In the genomic region with DNA sequence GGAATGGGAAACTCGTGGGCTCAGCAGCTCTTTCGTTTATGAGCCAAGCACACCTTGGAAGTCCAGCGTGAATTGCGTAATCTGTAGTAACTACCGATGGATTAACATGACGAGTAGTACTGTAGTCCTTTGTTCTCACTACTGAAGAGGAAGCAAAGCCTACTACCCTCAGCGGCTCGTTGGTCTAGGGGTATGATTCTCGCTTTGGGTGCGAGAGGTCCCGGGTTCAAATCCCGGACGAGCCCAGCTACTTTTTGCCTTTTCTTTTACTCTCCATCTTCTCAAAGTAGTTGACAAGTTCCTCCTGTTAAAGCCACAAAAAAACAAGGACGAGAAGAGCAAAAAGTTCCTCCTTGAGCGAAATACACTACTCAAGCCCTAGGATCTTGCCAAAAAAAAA, we compare ENCODE assay signal across 8 mouse cellular contexts. TPM values are rescaled to one million over a fixed set of nuclear protein-coding genes. Genes with fewer than 3 reads are reported as not detected.
A peak's percentile ranks its signal among the peaks of the same experiment; 100 is the strongest.
DNase-seq lines count a peak whose midpoint lies in the region; ATAC-seq and TF ChIP-seq lines count a peak whose summit lies in the region.

No protein-coding gene starts in this region.

- H3K9ac ChIP-seq in limb, embryonic 14.5 days (ENCODE audit: low read depth, low read length, severe bottlenecking), result peak overlapping the region; percentile 59
- H3K9ac ChIP-seq in midbrain, embryonic 14.5 days (replicated peaks; ENCODE audit: low read length), result no peak overlapping the region

- 1% methylated on average over 15 of the region's 15 CpGs for WGBS in limb, embryonic 14.5 days
- 1% methylated on average over 15 of the region's 15 CpGs for WGBS in midbrain, embryonic 14.5 days

- H3K4me2 ChIP-seq in limb, embryonic 14.5 days (replicated peaks; ENCODE audit: low read depth, low read length, severe bottlenecking), result peak overlapping the region; percentile 74
- peak overlapping the region; percentile 60 for H3K4me2 ChIP-seq in midbrain, embryonic 14.5 days (ENCODE audit: low read length)

- peak; percentile 94 for DNase-seq in heart, adult 11 months
- DNase-seq in heart, postnatal 25 days (ENCODE audit: low spot score), result no peak
- peak; percentile 68 for DNase-seq in kidney, adult 18-20 months
- DNase-seq in limb, embryonic 14.5 days (ENCODE audit: low spot score), result peak; percentile 87
- peak; percentile 66 for DNase-seq in midbrain, embryonic 14.5 days
- DNase-seq in spleen, postnatal 10 days (ENCODE audit: low spot score in 2 of 2), result peak; percentile 81 to 83

- ATAC-seq in common myeloid progenitor, adult 5-6 weeks (replicated peaks; ENCODE audit: low read depth, poor library complexity, severe bottlenecking), result peak; percentile 40
- ATAC-seq in granulocyte monocyte progenitor cell, adult 5-6 weeks (replicated peaks; ENCODE audit: poor library complexity, severe bottlenecking), result peak; percentile 58
- peak; percentile 60 for ATAC-seq in limb, embryonic 14.5 days (ENCODE audit: low FRiP score, low read depth)
- ATAC-seq in midbrain, embryonic 14.5 days (ENCODE audit: low FRiP score, low TSS enrichment), result no peak

- H3K4me3 ChIP-seq in limb, embryonic 14.5 days (replicated peaks; ENCODE audit: low read length), result peak overlapping the region; percentile 59
- peak overlapping the region; percentile 38 for H3K4me3 ChIP-seq in midbrain, embryonic 14.5 days (replicated peaks; ENCODE audit: low read depth, low read length)

- no peaks in the 10 kb centered on the region for H3K36me3 ChIP-seq in limb, embryonic 14.5 days (ENCODE audit: control insufficient read depth, insufficient read depth, low read length)
- no peaks in the 10 kb centered on the region for H3K36me3 ChIP-seq in midbrain, embryonic 14.5 days (ENCODE audit: control insufficient read depth, insufficient read depth, low read length)

- H3K27ac ChIP-seq in limb, embryonic 14.5 days (replicated peaks; ENCODE audit: low read depth, low read length), result no peak overlapping the region
- no peak overlapping the region for H3K27ac ChIP-seq in midbrain, embryonic 14.5 days (replicated peaks; ENCODE audit: low read depth, low read length)

- no peaks in the 10 kb centered on the region for H3K27me3 ChIP-seq in limb, embryonic 14.5 days (ENCODE audit: control insufficient read depth, insufficient read depth, low read length)
- peaks cover 19% of the 10 kb centered on the region for H3K27me3 ChIP-seq in midbrain, embryonic 14.5 days (ENCODE audit: control insufficient read depth, insufficient read depth, low read length)

- H3K9me3 ChIP-seq in limb, embryonic 14.5 days (ENCODE audit: control insufficient read depth, low read length), result no peaks in the 10 kb centered on the region
- H3K9me3 ChIP-seq in midbrain, embryonic 14.5 days (ENCODE audit: control insufficient read depth, low read length), result no peaks in the 10 kb centered on the region

- intact Hi-C loops in heart, postnatal 25 days (cut with DNase I), result no loop called here

- no peak for TF ChIP-seq POLR2A in limb, embryonic 14.5 days (IDR thresholded peaks at IDR 0.05; ENCODE audit: borderline replicate concordance, extremely low read depth, insufficient read depth, insufficient read length)

- H3K4me1 ChIP-seq in limb, embryonic 14.5 days (ENCODE audit: control insufficient read depth, insufficient read depth, low read length), result no peaks in the 10 kb centered on the region
- H3K4me1 ChIP-seq in midbrain, embryonic 14.5 days (ENCODE audit: control insufficient read depth, insufficient read depth, low read length), result peaks cover 5% of the 10 kb centered on the region; the same call in 1 of the 2 replicates

RNA-seq across cellular contexts. Expression of a gene that starts 17.7 kb away (rescaled TPM):
- total RNA-seq in heart, postnatal 25 days (2021), result 10 to 100 TPM; 55.6 to 65.7 TPM
- total RNA-seq in common myeloid progenitor, adult 5-6 weeks (2017), result 123 and 129 TPM in 2 replicates
- 56.9 and 64.6 TPM in 2 replicates for total RNA-seq in granulocyte monocyte progenitor cell, adult 5-6 weeks (2014; fragmentation: Nextera tagmentation)
- 103 and 116 TPM in 2 replicates for total RNA-seq in granulocyte monocyte progenitor cell, adult 5-6 weeks (2017)
- polyA plus RNA-seq in limb, embryonic 14.5 days (2012; rRNA removed), result 60.8 and 61.4 TPM in 2 replicates
- polyA plus RNA-seq in limb, embryonic 14.5 days (2014; fragmentation: Nextera tagmentation; extraction: Ambion mirVana), result 59.3 and 64.0 TPM in 2 replicates
- polyA plus RNA-seq in midbrain, embryonic 14.5 days (2014; fragmentation: Nextera tagmentation; extraction: Ambion mirVana), result 28.6 and 37.3 TPM in 2 replicates

RNA-seq across cellular contexts. Expression of a gene that starts 38.4 kb away (rescaled TPM):
- total RNA-seq in heart, postnatal 25 days (2021), result under 1 TPM; 0.23 to 0.31 TPM
- total RNA-seq in common myeloid progenitor, adult 5-6 weeks (2017), result not detected in 2 replicates
- not detected in 2 replicates for total RNA-seq in granulocyte monocyte progenitor cell, adult 5-6 weeks (2014; fragmentation: Nextera tagmentation)
- not detected in 2 replicates for total RNA-seq in granulocyte monocyte progenitor cell, adult 5-6 weeks (2017)
- 3.1 TPM in 2 replicates for polyA plus RNA-seq in limb, embryonic 14.5 days (2012; rRNA removed)
- 4.0 and 4.9 TPM in 2 replicates for polyA plus RNA-seq in limb, embryonic 14.5 days (2014; fragmentation: Nextera tagmentation; extraction: Ambion mirVana)
- 2.6 and 4.6 TPM in 2 replicates for polyA plus RNA-seq in midbrain, embryonic 14.5 days (2014; fragmentation: Nextera tagmentation; extraction: Ambion mirVana)

RNA-seq across cellular contexts. Expression of a gene that starts 50.6 kb away (rescaled TPM):
- total RNA-seq in heart, postnatal 25 days (2021), result 1,000 to 10,000 TPM; 1,646 to 1,675 TPM
- 22.7 and 50.2 TPM in 2 replicates for total RNA-seq in common myeloid progenitor, adult 5-6 weeks (2017)
- 243 and 263 TPM in 2 replicates for total RNA-seq in granulocyte monocyte progenitor cell, adult 5-6 weeks (2014; fragmentation: Nextera tagmentation)
- 76.8 and 110 TPM in 2 replicates for total RNA-seq in granulocyte monocyte progenitor cell, adult 5-6 weeks (2017)
- polyA plus RNA-seq in limb, embryonic 14.5 days (2012; rRNA removed), result 249 and 276 TPM in 2 replicates
- 624 and 640 TPM in 2 replicates for polyA plus RNA-seq in limb, embryonic 14.5 days (2014; fragmentation: Nextera tagmentation; extraction: Ambion mirVana)
- 796 and 925 TPM in 2 replicates for polyA plus RNA-seq in midbrain, embryonic 14.5 days (2014; fragmentation: Nextera tagmentation; extraction: Ambion mirVana)

RNA-seq across cellular contexts. Expression of a gene that starts 56.8 kb away (rescaled TPM):
- total RNA-seq in heart, postnatal 25 days (2021), result 10 to 100 TPM; 41.6 to 47.1 TPM
- total RNA-seq in common myeloid progenitor, adult 5-6 weeks (2017), result 193 and 245 TPM in 2 replicates
- 74.4 and 89.1 TPM in 2 replicates for total RNA-seq in granulocyte monocyte progenitor cell, adult 5-6 weeks (2014; fragmentation: Nextera tagmentation)
- 114 and 126 TPM in 2 replicates for total RNA-seq in granulocyte monocyte progenitor cell, adult 5-6 weeks (2017)
- 22.4 and 26.9 TPM in 2 replicates for polyA plus RNA-seq in limb, embryonic 14.5 days (2012; rRNA removed)
- polyA plus RNA-seq in limb, embryonic 14.5 days (2014; fragmentation: Nextera tagmentation; extraction: Ambion mirVana), result 37.4 and 37.8 TPM in 2 replicates
- polyA plus RNA-seq in midbrain, embryonic 14.5 days (2014; fragmentation: Nextera tagmentation; extraction: Ambion mirVana), result 37.9 and 41.5 TPM in 2 replicates

Comparison
In these comparisons a context has a peak if more than half of its experiments do, and no peak if none do; other contexts are left out.
1. RNA of a gene that starts 50.6 kb away (total RNA-seq): 1,646 to 1,675 TPM in heart, postnatal 25 days; 76.8 to 263 TPM in granulocyte monocyte progenitor cell, adult 5-6 weeks and 22.7 to 50.2 TPM in common myeloid progenitor, adult 5-6 weeks; every median in the first group is over 4 times any median in the second.